Mouse (Mus musculus) heart, postnatal 25 days (tissue): ENCODE measurements around the gene Bcl11a. TPM values are rescaled to one million over a fixed set of nuclear protein-coding genes. Genes with fewer than 3 reads are reported as not detected.

Experiments used
- DNase-seq: peaks from one replicate; pipeline ENCODE4 v3.0.0; 2022; ENCODE audit warnings: low spot score
- intact Hi-C: fragments of 180-260 bp; cut with DNase I; formaldehyde crosslinking; loops from one replicate; pipeline ENCODE4 v1.15.1; 2025
- total RNA-seq, 2 experiments: library from RNA; stranded (reverse); gene quantifications; 2 replicates each; pipeline ENCODE4 v1.2.3; 2021

Bcl11a gene
- total RNA-seq, 2 experiments from 2014 or later: 4.2 to 4.7 TPM

DNA sequence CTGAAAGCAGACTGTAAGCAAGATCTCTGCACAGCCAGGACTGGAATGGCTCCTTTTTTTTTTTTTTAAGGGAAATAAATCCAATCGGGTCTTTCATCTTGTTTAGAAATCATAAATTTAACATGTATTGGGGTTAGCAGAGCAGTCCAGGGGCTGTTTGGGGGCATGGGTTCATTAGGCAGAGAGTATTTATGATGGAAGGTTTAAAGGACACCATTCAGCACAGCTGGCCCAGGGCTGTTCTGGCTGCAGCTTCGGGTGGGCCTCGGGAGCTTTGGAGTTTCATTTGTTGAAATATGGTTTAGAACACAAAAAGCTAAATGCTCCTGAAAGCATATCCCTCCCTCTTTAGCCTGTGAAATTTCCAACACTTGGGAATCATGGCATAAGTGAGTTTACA is 112.6 kb downstream of the Bcl11a start:
- intact Hi-C loops: no loop called here
- DNase-seq: no peak

DNA sequence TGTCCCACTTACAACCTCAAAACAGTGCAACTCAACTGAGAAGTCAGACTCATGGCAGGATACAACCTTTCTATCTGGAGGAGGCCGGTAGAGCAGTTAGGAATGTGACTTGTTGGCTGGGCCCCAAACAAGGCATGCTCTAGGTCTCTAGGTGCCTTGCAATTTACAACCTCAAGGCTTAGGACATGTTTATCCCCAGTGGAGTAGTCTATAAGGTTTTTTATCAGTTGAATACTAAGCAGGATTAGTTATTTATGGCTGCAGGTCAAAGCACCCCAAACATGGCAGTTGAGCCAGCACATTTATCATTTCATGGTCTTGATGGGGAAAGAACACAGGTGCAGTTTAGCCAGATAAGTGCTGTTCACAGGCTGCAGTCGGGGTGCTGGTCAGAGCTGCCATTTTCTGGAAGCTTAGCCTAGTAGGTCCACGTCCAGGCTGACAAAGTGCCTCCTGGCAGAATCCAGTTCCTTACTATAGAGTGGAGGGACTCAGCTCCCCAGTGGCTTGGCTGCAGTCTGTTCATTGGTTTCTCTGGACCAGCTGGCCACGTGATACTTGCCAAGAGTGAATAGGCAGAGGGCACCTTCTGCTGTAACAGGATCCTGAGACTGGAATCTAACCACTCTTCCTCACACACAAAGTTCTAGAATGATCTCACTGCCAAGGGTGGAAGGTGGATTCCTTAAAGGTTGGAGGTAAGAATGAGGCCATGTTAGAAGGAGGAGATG is 118.8 kb downstream of the Bcl11a start:
- DNase-seq: no peak
- intact Hi-C loops: no loop called here

- intact Hi-C loops: no loop called here
- DNase-seq: no peak
These were observed 119.6 kb downstream of the Bcl11a start for GRCm38 (mm10) chr11:24197424-24197823.

- DNase-seq: no peak
- intact Hi-C loops: no loop called here
These were observed 121.7 kb downstream of the Bcl11a start for GRCm38 (mm10) chr11:24199560-24199959.

- DNase-seq: no peak
- intact Hi-C loops: no loop called here
These were observed 122.5 kb downstream of the Bcl11a start for GRCm38 (mm10) chr11:24200310-24200709.

DNA sequence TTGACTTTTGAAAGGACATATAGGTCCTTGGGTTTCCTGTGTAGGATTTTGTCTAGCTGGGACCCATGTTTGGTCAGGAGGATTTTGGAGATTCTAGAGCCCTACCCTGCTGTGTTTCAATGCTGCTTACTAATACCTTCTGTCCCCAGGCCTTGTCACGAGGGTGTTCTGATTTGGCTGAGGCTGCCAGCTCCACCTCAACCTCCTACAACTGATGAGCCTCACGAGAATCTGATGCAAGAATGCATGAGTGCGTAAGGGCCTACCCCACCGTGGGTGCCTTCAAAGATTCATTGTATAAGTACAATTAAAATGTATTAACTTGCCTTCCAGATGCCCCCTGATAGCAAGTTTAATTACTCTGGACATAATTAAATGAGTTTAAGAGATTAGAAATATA is 123.4 kb downstream of the Bcl11a start:
- intact Hi-C loops: no loop called here
- no peak for DNase-seq

DNA sequence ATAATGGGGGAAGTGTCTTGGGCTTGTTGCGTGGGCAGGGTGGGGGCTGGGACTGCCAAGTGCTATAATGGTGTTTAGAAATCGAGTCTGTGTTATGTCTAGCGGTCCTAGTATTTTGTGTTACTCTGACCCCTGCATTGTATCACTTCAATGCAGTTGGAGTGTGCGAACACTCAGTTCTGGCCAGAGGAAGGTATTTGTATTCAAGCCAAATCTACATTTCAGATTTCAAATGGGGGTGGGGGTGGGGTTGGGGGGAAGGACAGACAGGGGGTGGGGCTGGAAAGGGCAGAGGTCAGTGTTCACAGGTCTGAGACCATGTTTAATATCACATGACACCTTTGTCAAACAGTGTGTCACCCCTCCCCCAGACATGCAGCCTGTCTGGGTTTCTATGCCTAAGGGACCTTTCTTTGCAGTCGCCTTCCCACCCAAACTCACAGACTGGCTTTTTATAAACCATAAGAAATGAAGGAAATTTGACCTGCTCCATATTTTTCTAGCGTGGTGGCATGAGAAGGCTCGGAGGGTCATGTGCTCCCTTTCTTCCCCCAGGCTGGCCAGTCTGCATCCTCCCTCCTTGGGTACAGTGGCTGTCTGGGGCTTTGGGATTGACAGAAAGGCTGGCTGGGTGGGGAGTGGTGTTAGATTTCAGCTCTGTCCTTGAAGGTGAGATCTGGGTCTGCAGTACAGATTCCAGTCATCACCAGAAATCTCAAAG is 124.9 kb downstream of the Bcl11a start:
- intact Hi-C loops: no loop called here
- DNase-seq: no peak

GRCm38 (mm10) chr11:24203489-24203888 is 125.6 kb downstream of the Bcl11a start:
- no peak for DNase-seq
- intact Hi-C loops: no loop called here

- intact Hi-C loops: no loop called here
These were observed 131.1 kb downstream of the Bcl11a start for GRCm38 (mm10) chr11:24208951-24209351.

GRCm38 (mm10) chr11:24214509-24215134 is 136.8 kb downstream of the Bcl11a start:
- DNase-seq: no peak
- intact Hi-C loops: no loop called here

More at GRCm38 (mm10) chr11:24208951-24209351, 131.1 kb downstream of the Bcl11a start:
- DNase-seq: no peak

- no peak for DNase-seq
- intact Hi-C loops: no loop called here
These were observed 140.0 kb downstream of the Bcl11a start for GRCm38 (mm10) chr11:24217741-24218333.

DNA sequence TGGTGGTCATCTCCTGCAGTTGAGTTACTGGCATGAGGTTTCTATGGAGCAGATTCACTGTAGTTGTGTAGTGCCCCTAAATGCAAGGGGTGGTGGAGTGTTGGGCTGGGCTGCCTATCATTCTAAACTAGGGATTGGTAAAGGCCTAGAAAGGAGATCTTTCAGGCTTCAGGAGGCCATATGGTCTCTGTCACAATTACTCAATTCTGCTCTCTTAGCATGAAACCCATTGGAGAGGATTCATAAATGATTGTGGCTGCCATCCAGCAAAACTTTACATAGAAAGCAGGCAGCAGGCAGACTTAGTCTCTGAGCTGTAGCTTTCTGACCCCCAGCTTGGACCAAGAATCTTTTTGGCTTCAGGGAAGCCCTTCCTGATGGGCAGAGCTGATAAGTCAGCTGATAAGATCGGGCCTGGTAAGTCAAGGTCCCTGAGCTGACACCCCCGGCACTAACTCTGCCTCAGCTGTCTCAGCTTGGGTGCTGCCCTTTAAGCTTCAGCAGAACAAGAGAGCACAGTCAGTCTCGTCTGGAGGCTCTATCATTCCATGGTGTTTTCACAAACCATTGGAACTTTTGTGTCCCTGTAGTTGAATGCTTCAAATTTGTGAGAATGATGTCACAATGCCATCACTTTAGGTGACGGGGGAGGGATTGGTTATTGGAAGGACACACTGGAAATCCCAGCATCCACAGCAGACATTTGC is 143.9 kb downstream of the Bcl11a start:
- DNase-seq: no peak

More for the DNA sequence above, 143.9 kb downstream of the Bcl11a start:
- intact Hi-C loops: no loop called here

Other genes starting within 250 kb of the Bcl11a start
- 1 to 10 TPM; 7.9 to 8.6 TPM for gene Papolg, start 182.8 kb upstream of the Bcl11a start, total RNA-seq
- gene A830031A19Rik, start 3.0 kb upstream of the Bcl11a start, total RNA-seq: not detected